In genomic region chr6:129182518-129182917, GRCm38 (mm10) we compare ENCODE assay signal across 9 mouse cellular contexts. TPM values are rescaled to one million over a fixed set of nuclear protein-coding genes. Genes with fewer than 3 reads are reported as not detected.
DNase-seq lines count a peak whose midpoint lies in the region; ATAC-seq and TF ChIP-seq lines count a peak whose summit lies in the region.
"Had no signal": no experiment of that assay in that cellular context is flagged by ENCODE, and none has a peak within 500 bp of the region (broad histone marks: within the 10 kb centered on the region; RNA-seq: fewer than 3 reads in every experiment).

No protein-coding gene starts in this region.

- ATAC-seq in hindbrain, embryonic 14.5 days (ENCODE audit: low FRiP score): no peak
- no peak for ATAC-seq in hindbrain, embryonic 12.5 days (ENCODE audit: low FRiP score)
- no peak for ATAC-seq in liver, embryonic 11.5 days (replicated peaks; ENCODE audit: low FRiP score)

- H3K36me3 ChIP-seq in hindbrain, embryonic 14.5 days (replicated peaks; ENCODE audit: control insufficient read depth, insufficient read depth): no peaks in the 10 kb centered on the region
- no peaks in the 10 kb centered on the region for H3K36me3 ChIP-seq in hindbrain, embryonic 12.5 days
- H3K36me3 ChIP-seq in thymus, adult 2 months (ENCODE audit: control insufficient read depth, insufficient read depth, low read length): peaks cover 46% of the 10 kb centered on the region
- H3K36me3 ChIP-seq in liver, embryonic 11.5 days (ENCODE audit: control insufficient read depth, insufficient read depth, low read length): no peaks in the 10 kb centered on the region

- WGBS in hindbrain, embryonic 14.5 days: 84% methylated on average over 1 of the region's 1 CpGs
- whole genome bisulfite sequencing in hindbrain, embryonic 12.5 days: 89% methylated on average over 1 of the region's 1 CpGs
- WGBS in thymus, adult 2 months: 2% methylated on average over 1 of the region's 1 CpGs
- 68% methylated on average over 1 of the region's 1 CpGs for WGBS in liver, embryonic 11.5 days

- DNase-seq in hindbrain, embryonic 14.5 days (ENCODE audit: low spot score): no peak
- no peak for DNase-seq in thymus, adult 2 months
- no peak for DNase-seq in thymus, postnatal 0 days (ENCODE audit: low spot score)
- DNase-seq in liver, embryonic 11.5 days (ENCODE audit: low spot score): no peak
- DNase-seq in adrenal gland, postnatal 25 days: no peak
- no peak for DNase-seq in adrenal gland, postnatal 14 days
- no peak for DNase-seq in cerebellum, adult 9-11 months
- DNase-seq: cerebellum, adult 11-12 months had no signal

- H3K4me2 ChIP-seq in hindbrain, embryonic 14.5 days (replicated peaks): 0 out of 2 replicates have a peak overlapping the region, but pooled peaks have one; percentile 7
- no peak overlapping the region for H3K4me2 ChIP-seq in hindbrain, embryonic 12.5 days (replicated peaks)
- H3K4me2 ChIP-seq in liver, embryonic 11.5 days: peak overlapping the region; percentile 50

- no peaks in the 10 kb centered on the region for H3K27me3 ChIP-seq in hindbrain, embryonic 14.5 days (ENCODE audit: control insufficient read depth, insufficient read depth, low read length)
- H3K27me3 ChIP-seq in hindbrain, embryonic 12.5 days: no peaks in the 10 kb centered on the region
- no peaks in the 10 kb centered on the region for H3K27me3 ChIP-seq in thymus, adult 2 months (ENCODE audit: control insufficient read depth, insufficient read depth, low read length)
- H3K27me3 ChIP-seq in liver, embryonic 11.5 days (replicated peaks; ENCODE audit: control insufficient read depth, insufficient read depth, low read length): no peaks in the 10 kb centered on the region

- no peak overlapping the region for H3K9ac ChIP-seq in hindbrain, embryonic 14.5 days
- no peak overlapping the region for H3K9ac ChIP-seq in hindbrain, embryonic 12.5 days
- H3K9ac ChIP-seq in liver, embryonic 11.5 days (ENCODE audit: low read depth, low read length): no peak overlapping the region; the same call in 1 of the 2 replicates

- no peak for TF ChIP-seq CTCF in thymus, adult 2 months (IDR thresholded peaks at IDR 0.05; ENCODE audit: borderline replicate concordance, control insufficient read depth, extremely low read depth, insufficient read depth, low read length, poor library complexity)

- H3K4me3 ChIP-seq in hindbrain, embryonic 14.5 days (replicated peaks; ENCODE audit: low read length): no peak overlapping the region
- H3K4me3 ChIP-seq in hindbrain, embryonic 12.5 days: no peak overlapping the region
- no peak overlapping the region; the same call in 1 of the 2 replicates for H3K4me3 ChIP-seq in thymus, adult 2 months (ENCODE audit: control insufficient read depth, insufficient read depth, low read length)
- no peak overlapping the region for H3K4me3 ChIP-seq in liver, embryonic 11.5 days (ENCODE audit: low read depth, low read length)

- no peak for TF ChIP-seq POLR2A in thymus, adult 2 months (IDR thresholded peaks at IDR 0.05; ENCODE audit: control insufficient read depth, extremely low read depth, insufficient read depth, low read length, poor library complexity)

- no peak overlapping the region for H3K27ac ChIP-seq in hindbrain, embryonic 14.5 days
- no peak overlapping the region for H3K27ac ChIP-seq in hindbrain, embryonic 12.5 days
- H3K27ac ChIP-seq in thymus, adult 2 months (ENCODE audit: control insufficient read depth, insufficient read depth, low read length): peak overlapping the region; percentile 83
- H3K27ac ChIP-seq in liver, embryonic 11.5 days (ENCODE audit: low read depth, low read length): no peak overlapping the region

- no peaks in the 10 kb centered on the region for H3K4me1 ChIP-seq in hindbrain, embryonic 14.5 days (replicated peaks; ENCODE audit: control insufficient read depth, insufficient read depth, low read length)
- H3K4me1 ChIP-seq in hindbrain, embryonic 12.5 days: 0 out of 2 replicates have a peak, but pooled peaks cover 4% of the 10 kb centered on the region
- H3K4me1 ChIP-seq in thymus, adult 2 months (replicated peaks; ENCODE audit: control insufficient read depth, insufficient read depth, low read length): peaks cover 5% of the 10 kb centered on the region; the same call in 1 of the 2 replicates
- no peaks in the 10 kb centered on the region for H3K4me1 ChIP-seq in liver, embryonic 11.5 days (replicated peaks; ENCODE audit: control insufficient read depth, insufficient read depth, low read length)

- no peaks in the 10 kb centered on the region for H3K9me3 ChIP-seq in hindbrain, embryonic 14.5 days (ENCODE audit: control insufficient read depth, low read length)
- H3K9me3 ChIP-seq in hindbrain, embryonic 12.5 days (replicated peaks): no peaks in the 10 kb centered on the region
- no peaks in the 10 kb centered on the region for H3K9me3 ChIP-seq in liver, embryonic 11.5 days (ENCODE audit: control insufficient read depth, low read length)

RNA-seq across cellular contexts. Expression of gene Clec2d, which starts 2.1 kb away (rescaled TPM):
- polyA plus RNA-seq in hindbrain, embryonic 14.5 days (2014; fragmentation: Nextera tagmentation; extraction: Ambion mirVana): 0.17 and 0.37 TPM in 2 replicates
- not detected in 2 replicates for polyA plus RNA-seq in hindbrain, embryonic 12.5 days (2016; fragmentation: Nextera tagmentation; extraction: Ambion mirVana)
- polyA plus RNA-seq in thymus, adult 2 months (2012; rRNA removed): 43.1 and 91.5 TPM in 2 replicates
- 2.9 and 3.1 TPM in 2 replicates for polyA plus RNA-seq in thymus, postnatal 0 days (2015; fragmentation: Nextera tagmentation; extraction: Ambion mirVana)
- polyA plus RNA-seq in liver, embryonic 11.5 days (2014; fragmentation: Nextera tagmentation; extraction: Ambion mirVana): not detected in 2 replicates
- 42.2 and 43.0 TPM in 2 replicates for total RNA-seq in adrenal gland, postnatal 25 days (2021)
- 86.4 and 109 TPM in 2 replicates for total RNA-seq in adrenal gland, postnatal 14 days (2021)

Comparison
In these comparisons a context has a peak if more than half of its experiments do, and no peak if none do; other contexts are left out.
1. RNA of gene Clec2d, which starts 2.1 kb away (polyA plus RNA-seq): 43.1 to 91.5 TPM in thymus, adult 2 months; 2.9 to 3.1 TPM in thymus, postnatal 0 days, 0.17 to 0.37 TPM in hindbrain, embryonic 14.5 days, not detected in liver, embryonic 11.5 days and not detected in hindbrain, embryonic 12.5 days; every median in the first group is over 10 times any median in the second.